Mouse (Mus musculus): ENCODE results near the gene Baz2a. TPM values are rescaled to one million over a fixed set of nuclear protein-coding genes. Genes with fewer than 3 reads are reported as not detected.
A peak's percentile ranks its signal among the peaks of the same experiment; 100 is the strongest.
"Not testable (repeated sequence)": the region's sequence is repeated elsewhere in the genome, so short reads cannot be mapped to it uniquely, and the experiment has no call there.

The Baz2a gene
- polyA plus RNA-seq, 3 experiments from 2014 or later = 37.9 to 63.7 (median 44.3) TPM

DNA sequence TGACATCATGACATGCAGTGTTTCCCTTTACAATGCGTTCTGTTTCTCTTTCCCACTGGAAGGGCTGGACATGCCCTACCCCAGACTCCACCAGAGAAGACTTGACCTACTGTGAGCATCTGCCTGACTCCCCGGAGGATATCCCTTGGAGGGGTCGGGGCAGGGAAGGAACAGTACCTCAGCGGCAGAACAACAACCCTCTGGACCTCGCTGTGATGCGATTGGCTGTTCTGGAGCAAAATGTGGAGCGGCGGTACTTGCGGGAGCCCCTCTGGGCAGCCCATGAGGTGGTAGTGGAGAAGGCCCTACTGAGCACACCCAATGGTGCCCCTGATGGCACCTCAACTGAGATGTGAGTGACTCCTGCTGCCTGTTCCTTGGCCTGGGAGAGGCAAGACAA is 33.5 kb downstream of the Baz2a start:
- ATAC-seq = no peak

DNA sequence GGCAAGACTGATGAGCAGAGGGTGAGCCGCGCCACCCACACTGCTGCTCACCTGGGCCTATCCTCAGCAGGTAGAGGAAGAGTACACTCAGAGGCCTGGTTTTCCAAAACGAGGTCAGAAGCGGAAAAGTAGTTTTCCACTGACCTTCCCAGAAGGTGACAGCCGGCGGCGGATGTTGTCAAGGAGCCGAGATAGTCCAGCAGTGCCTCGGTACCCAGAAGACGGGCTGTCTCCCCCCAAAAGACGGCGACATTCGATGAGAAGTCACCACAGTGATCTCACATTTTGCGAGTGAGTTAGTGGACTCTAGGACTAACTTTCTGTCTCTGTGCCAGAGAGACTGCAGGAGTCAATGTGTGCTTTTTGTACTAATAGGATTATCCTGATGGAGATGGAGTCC is 34.6 kb downstream of the Baz2a start:
- no peak for ATAC-seq

DNA sequence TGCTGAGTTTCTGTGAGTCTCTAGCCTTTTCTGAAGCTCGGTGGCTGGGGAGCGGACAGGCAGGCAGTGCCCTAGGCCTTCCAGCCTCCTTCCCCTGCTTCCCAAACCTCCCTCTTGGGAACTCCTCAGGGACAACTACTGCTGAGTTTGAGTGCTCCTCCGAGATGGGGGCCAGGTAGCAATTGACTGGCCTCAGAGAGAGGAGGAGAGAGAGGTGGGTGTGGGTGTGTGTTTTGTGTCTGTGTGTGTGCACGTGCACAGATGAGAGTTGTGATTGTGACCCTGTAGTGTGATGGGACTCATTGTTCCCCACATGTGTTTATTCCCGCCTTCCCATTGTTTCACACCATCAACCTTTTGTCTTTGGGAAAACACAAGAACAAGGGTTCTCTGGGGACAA is 36.1 kb downstream of the Baz2a start:
- no peak for ATAC-seq

- ATAC-seq = no peak
Measured at GRCm38 (mm10) chr10:128128143-128128542, 36.8 kb downstream of the Baz2a start.

- ATAC-seq = no peak
Measured at GRCm38 (mm10) chr10:128131297-128131696, 39.9 kb downstream of the Baz2a start.

DNA sequence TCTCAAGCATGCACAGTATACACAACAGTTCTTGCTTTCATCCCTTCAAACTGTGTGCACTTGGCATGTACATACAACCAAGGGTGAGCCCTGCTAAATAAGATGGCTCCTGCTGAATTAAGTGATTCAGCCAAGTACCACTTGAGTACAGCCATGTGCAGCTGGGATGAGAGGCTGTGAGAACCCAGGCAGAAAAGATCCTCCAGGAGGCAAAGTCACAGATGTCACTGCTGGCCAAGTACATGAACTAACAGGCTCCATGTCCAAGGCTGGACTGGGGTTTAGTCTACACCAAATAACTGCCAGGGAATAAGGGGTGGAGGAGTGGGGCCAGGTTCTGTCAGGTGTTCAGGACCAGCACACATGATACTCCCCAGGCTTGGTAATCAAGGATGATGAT is 40.4 kb downstream of the Baz2a start:
- ATAC-seq = no peak

DNA sequence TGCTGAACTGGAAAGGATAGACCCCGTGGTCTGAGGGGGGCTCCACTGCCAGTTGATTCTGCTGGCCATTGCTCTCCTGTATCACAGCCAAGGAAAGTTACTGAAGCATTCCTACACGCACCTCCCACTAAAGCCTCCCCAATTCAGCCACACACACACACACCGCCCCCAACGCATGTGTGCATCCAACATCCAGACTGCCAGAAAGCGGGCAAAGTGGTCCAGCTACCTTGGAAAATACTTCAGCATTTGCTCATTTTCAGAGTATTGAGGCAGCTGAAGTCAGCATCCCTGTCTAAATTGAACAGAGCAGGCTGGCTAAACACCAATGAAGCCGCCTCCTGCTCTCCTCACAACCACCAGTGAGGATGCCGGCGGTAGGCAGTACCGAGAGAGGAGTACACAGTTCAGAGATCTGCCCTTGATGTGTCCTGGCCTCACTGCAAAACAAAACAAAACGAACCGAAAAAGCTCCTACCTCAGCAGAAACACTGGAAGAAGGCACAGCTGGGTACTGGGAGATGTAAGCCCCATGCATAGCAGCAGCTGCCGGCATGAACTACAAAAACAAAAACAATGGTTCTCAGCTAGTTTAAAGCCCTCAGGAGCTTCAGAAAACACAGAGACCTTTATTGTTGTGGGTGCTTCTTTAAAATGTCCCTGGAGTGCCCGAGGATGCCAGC is 42.4 kb downstream of the Baz2a start:
- ATAC-seq = no peak

- peak; percentile 74 for ATAC-seq
Measured at GRCm38 (mm10) chr10:128135374-128135773, 44.0 kb downstream of the Baz2a start.

DNA sequence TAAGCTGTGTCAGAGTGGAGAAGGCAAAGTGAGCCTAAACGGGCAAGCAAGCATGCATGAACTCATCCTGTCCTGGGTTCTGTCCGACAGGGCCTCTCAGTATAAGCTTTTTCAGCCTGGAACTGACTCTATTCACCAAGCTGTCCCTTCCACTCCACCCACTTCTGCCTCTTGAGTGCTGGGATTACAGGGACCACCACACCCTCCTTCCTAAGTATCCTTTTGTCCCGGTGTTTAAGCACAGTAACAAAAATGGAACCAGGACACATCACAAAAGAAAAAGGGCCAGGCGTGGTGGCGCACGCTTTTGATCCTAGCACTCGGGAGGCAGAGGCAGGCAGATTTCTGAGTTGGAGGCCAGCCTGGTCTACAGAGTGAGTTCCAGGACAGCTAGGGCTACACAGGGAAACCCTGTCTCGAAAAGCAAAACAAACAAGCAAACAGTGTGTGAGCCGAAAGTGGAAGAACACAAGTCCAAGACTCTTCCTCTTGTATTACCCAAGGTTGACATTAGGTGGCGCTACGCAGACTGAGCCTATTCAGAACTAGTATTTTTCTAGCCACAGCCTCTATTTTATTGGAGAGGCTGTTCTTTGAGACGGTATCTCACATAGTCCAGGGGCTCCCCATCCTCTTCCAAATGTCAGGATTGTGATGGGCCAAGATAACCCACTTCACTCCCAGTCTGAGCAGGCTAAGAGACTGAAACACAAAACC is 49.0 kb downstream of the Baz2a start:
- ATAC-seq = peak; percentile 38

DNA sequence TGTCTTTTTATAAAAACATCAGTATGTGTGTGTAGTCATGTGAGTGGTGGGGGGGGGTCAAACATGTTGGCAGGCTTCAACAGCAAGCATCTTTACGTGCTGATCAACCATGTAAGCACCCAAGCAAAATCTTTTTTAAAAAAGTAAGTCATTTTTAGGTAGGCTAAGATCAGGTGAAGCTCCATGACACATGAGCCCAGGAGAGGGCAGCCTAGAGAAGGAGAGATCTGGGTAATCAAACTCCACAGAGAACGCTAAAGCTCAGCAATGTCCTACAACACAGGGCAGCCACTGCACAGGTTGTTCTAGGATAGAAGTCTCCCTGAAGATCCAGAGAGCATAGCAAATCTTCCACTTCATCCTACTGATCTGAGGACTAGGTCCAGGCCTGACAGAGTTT is 50.8 kb downstream of the Baz2a start:
- ATAC-seq = no peak

DNA sequence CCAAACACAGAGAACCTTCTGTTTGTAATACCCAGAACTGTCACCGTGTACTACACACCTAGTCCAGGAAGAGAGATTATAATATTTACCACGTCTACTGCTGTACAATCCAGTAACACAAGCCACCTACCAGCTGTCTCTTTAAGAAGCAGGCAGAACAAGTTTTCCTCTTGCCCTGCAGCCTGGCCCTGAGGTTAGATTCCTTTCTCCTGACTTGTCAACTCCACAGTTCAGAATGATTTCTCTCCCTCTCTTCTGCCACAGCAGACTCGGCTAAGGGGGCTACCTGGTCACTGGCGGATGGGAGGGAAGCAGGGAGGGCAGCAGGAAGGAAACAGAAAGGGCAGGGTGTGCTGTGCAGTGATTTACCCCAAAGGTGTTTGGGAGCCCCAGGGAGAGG is 52.3 kb downstream of the Baz2a start:
- no peak for ATAC-seq

DNA sequence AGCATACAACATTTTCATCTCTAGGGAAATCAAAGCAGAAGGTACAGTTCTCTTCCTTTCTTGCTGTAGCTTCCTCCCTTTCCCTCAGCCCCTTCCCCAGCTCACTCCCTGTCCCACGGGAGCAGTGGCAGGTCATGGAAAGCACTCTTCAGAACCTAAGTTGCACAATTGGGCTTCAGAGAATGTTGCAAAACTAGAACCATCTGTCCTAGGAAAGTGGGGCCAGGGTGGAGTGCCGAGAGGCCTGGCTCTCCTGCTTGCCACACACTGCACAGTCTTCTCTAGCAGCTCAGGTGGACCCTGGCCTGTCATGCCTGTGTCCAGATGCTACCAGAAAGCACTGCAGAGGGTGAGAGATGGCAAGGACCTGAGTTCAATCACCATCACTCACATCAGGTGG is 53.6 kb downstream of the Baz2a start:
- ATAC-seq = no peak

GRCm38 (mm10) chr10:128148789-128149365 is 57.5 kb downstream of the Baz2a start:
- no peak for ATAC-seq

DNA sequence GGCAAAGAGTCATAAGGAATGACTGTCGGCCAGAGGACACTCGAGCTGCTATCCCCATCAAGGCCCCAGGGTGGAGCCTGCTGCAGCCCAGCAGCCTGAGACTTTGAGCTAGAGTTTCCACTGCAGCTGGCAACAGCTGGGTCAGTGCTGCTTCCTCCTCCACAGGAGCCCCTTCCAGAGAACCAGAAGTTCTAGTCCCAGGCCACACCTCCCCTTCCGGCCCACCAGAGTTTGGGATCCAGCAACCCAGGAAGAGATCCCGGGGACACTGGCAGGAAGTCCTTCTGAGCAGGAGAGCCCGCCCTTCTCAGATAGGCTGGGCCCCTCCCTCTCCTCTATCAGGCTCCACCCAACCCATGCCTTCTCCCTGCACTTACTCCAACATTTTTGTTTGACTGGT is 58.2 kb downstream of the Baz2a start:
- ATAC-seq = no peak

- no peak for ATAC-seq
Measured at GRCm38 (mm10) chr10:128150941-128151340, 59.6 kb downstream of the Baz2a start.

DNA sequence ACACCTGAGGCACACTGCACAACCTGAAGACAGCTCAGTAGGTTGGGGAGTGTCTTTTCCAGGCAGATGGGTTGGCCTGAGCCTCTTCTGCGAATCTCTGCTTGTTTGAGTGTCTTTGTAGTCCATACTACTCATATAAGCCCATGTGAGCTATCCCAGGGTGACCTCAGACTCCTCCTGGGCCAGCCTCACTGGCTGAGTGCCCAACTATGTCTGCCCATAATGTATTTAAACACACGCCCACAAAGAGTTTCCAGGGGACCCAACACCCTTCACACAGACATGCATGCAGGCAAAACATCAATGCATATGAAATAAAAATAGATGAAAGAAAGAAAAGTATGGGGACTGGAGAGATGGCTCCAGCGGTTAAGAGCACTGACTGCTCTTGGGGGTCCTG is 62.6 kb downstream of the Baz2a start:
- no peak for ATAC-seq

GRCm38 (mm10) chr10:128165726-128166125 is 74.3 kb downstream of the Baz2a start:
- ATAC-seq = not testable (repeated sequence)

- no peak for ATAC-seq
Measured at GRCm38 (mm10) chr10:128167091-128167490, 75.7 kb downstream of the Baz2a start.

DNA sequence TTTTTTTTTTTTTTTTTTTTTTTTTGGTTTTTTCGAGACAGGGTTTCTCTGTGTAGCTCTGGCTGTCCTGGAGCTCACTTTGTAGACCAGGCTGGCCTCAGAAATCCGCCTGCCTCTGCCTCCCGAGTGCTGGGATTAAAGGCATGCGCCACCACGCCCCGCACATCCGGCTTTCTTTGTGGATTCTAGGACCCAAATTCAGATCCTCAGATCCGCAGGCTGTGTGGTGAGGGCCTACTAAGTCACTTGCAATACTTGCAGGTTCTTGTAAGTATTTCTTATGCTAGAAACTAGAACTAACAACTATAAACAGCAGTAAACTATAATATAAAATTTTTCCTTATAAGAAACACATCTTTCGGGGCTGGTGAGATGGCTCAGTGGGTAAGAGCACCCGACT is 80.0 kb downstream of the Baz2a start:
- not testable (repeated sequence) for ATAC-seq

- no peak for ATAC-seq
Measured at GRCm38 (mm10) chr10:128175302-128175701, 83.9 kb downstream of the Baz2a start.

DNA sequence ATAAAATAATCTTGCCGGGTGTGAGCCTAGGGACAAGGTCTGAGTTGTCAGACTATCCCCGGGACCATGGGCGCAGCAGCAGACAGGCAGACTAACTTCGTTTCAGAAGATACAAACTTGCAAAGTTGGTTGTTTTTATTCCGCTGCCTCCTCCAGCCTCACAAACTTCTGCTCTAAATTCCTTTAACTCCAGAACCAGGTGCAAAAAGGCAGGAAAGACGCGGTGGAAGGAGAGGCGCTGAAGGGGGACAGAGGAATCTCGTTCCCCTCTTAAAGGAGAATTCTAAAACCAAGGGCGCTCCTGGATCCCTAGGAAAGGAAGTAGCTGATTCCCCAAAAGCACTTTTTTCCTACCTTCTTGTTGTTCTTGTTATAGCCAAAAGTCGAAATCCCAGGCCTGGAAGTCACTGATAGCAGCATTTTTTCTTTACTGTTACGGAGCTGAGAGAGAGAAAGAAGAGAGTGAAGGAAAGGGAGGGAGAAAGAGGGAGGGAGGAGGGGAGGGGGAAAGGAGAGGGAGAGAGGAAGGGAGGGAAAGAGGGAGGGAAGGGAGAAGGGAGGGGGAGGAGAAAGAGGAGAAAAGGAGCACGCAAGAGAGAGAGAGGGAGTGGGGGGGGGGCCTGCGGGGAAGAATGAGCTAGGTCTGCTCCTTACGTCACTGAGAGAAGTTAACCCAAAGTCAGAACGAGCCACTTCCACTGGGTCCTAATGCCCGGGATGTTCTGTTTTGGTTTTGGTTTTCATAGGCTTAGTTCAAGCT is 84.8 kb downstream of the Baz2a start:
- ATAC-seq = peak; percentile 99

DNA sequence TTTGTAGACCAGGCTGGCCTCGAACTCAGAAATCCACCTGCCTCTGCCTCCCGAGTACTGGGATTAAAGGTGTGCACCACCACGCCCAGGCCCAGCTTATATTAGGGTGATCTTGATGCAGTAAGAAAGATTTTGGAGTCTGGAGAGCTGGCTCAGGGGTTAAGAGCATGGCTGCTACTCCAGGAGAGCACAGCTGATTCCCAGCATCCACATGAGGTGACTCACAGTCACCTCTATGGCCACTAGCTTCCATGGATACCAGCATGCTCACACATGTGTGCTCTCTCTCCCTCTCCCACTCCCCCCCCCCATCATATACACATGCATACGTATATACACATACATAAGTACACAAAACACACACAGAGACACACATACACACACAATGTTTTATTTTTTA is 85.9 kb downstream of the Baz2a start:
- no peak for ATAC-seq
